Mouse (Mus musculus): ENCODE results near the gene Ccdc86.

Gene Ccdc86

GRCm38 (mm10) chr19:10949112-10949511 is at the start of gene Ccdc86:
Gene Ccdc86, minus strand, starts transcription at chr19:10949266.
- peak; percentile 94 to 98 for DNase-seq

DNA sequence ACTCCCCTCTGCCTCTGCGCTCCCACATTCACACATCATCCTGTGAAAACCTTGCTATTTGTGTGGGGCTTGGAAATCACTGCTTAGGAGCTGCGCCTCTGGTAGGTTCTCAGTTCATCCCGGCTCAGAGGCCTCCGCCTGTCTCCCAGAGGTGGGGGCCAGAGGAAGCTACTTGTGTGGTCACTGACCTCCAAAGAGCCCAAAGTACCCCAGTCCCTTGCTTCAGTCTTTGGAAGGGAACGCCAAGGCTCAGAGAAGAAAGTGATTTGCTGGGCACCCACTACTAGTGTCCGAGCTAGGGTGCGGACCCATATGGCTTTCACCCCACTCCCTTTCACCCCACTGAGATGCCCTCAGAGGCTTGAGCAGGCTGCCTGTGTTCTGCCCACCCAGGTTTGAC is 44.1 kb upstream of the Ccdc86 start, which contains the start of gene Ms4a15:
Gene Ms4a15 (minus strand): TSS at position 101 of the 400 bp plus-strand sequence.
- no peak for DNase-seq

GRCm38 (mm10) chr19:10991911-10992310 is 42.8 kb upstream of the Ccdc86 start:
- no peak for DNase-seq

DNA sequence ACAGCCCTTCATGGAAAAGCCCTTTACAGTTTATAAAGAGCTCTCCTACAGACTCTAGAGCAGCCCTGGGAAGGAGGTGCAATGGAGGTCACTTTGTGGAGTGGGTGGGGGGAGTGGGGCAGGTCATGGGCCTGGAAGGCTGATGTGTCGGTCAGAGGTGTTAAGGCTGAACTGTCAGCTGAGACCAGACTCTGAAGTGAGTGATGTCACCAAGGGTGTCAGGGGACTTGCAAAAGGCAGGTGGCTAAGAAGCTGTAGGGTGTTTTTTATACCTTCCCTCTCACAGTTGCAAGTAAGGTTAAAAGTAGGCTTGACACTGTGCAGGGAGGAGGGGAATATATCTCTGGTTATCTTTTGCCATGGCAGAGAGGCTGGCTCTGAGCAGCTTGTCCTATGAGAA is 41.7 kb upstream of the Ccdc86 start:
- DNase-seq, result no peak

DNA sequence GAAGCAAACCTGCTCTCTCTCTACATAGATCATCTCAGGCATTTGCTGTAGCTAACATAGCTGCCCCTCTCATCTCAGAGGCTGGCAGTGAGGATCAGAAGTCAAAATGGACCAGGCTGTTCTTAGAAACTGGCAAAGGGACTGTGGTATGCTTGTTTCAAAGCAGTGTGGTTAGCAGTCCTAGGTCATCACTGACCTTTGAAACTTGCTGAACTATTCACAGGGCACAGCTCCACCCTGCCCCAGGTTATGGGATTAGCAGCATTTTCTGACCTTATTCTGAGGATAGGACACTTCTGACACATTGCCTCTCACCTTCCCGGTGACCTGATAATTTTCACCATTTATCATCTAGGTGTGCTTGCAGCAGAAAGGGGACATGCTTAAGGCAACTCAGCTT is 39.5 kb upstream of the Ccdc86 start:
- no peak for DNase-seq

- no peak for DNase-seq
Measured at GRCm38 (mm10) chr19:10985889-10986288, 36.8 kb upstream of the Ccdc86 start.

DNA sequence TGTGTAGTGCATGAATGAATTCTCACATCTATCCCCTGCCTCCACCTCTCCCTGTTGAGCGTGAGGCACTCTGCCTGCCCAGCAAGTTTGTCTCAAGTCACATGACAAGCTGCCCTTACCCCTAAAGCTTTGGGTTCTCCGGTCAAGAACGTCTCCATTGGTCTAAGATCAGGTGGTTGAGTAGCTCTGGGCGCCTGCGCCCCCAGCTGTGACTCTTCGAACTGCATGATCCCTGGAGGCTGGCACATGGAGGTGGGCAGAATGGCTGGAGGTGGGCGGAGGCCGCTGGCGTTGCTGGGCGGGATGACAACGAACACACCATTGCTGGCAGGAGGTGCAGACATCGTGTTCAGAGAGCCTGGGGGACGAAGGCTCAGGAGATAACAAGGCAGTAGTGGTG is 35.5 kb upstream of the Ccdc86 start:
- no peak for DNase-seq

DNA sequence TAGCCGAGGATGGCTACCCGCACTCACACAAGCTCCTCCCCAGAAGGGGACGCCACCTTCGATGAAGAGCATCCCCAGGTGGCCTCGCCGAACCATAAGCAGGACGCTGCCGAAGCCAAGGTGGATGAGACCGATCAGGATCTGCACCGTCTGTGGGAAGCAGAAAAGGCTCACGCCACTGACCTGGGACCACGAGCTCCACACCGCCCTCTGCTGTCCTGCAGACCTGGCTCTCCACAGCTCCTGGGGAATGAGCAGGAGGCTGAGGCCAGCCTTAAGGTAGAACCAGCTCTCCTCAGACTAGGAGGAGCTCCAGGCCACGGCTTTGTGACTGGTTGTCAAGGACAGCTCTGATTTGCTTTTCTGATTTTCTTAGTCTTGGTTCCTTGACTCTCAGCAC is 34.1 kb upstream of the Ccdc86 start:
- DNase-seq, result peak; percentile 63 to 78

DNA sequence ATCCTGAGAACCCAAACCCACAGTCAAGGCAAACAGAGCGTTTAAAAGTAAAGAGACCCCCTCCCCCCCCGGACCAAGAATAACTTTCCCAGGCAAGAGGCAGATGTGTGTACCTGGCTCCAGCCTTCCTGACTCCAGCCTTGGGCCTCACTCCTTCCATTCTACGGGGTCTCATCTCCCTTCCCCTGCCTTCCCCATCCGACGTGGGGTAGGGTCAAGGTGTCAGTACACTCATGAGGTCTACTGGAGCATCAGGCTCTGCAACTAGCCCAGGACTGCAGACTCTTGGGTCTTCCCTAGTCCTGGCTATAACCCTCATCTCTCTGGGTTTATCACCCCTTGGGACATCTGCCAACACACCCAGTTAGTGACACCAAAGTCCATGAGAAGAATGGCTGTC is 31.1 kb upstream of the Ccdc86 start:
- no peak for DNase-seq

DNA sequence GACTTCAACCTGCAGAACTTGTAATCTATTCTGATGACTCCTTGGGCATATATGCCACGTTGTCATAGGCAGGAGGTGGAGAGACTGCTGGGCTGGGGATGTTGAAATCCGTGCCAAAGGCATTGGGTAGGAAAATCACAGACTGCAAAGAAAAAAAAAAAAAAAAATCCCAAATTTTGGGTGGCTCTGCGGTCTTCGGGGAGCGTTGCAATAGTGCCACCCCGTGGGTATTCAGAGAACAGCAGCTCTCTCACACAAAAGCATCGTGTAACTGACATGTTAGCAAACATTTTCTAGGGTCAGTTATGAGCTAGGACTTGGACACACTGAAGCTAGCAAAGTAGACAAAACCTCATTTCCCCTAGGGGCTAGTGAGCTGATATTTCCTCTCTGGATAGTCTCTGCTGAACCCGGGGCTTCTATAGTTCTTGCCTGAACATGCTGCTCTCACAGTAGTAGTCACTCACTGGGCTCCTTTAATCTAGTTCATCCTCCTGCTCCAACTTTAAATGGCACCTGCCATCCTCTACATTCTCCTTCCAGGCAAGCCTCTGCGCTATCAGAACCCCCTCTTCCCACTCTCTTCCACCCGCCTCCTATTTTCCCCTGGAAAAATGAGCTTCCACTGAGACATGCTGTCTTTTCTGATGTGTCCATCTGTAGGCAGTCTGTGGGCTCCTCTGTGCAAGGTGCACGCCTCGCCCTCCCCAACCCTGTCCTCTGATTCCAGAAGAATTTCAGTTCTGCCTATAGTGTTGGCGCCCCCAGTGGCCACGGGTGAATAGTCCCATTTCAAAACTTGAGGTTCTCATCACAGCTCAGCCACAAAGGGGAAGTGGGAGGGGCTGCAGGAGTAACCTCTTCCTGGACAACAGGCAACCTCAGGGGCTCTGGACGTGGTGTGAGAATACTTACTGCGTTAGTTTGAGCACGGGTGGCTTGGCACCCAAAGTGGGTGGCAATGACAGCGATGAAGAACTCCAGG is 30.4 kb upstream of the Ccdc86 start:
- DNase-seq, result peak; percentile 76 to 88

- no peak for DNase-seq
Measured at GRCm38 (mm10) chr19:10976318-10976717, 27.3 kb upstream of the Ccdc86 start.

DNA sequence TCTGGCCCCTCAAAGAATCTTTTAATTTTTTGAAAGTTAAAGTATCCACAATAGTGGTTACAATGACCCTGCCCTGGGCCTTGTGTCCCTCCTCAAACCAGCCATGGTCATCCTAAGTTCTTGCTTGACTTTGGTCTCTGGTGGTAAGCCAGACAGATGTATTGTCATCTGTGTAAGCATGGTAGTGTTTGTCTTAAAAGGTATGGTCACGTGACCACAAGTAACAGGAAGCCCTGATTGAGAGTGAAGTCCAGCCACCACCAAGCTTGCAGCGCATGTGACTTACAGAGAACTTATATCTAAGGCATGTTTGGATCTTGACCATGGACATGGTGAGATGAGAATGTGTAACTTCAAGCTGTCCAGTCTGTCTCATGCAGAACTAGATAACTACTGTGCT is 26.1 kb upstream of the Ccdc86 start:
- DNase-seq, result no peak

DNA sequence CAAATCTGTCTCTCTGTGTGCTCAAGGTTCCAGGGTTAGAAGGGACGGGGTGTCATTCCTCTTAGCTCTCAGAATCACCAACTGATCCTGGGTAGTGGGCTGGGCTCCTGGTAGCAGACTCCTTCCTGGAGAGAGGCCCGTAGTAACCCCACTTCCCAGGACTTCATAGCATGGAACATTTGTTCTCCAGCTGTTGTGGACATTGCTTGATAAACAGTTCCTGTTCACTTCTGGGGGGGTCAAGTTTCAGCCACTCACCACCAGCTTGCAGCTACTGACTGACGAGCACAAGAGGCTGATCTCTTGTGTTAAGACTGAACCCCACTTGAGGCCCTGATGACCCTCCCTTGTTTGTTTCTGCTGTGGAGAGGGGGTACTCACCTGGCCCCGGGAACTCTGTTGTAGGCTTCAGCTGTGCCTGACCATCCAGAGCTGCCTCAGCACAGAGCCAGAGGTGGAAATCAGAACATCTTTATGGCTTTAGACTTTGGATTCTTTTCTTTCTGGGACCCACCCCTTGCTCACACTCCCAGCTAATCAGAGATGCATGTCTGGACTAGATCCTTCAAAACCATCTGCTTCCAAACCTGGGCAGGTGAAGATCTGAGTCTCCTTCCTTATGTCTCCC is 25.3 kb upstream of the Ccdc86 start, which contains the start of gene Ms4a10:
Gene Ms4a10 (minus strand): TSS at position 433 of the 628 bp plus-strand sequence.
- no peak for DNase-seq

DNA sequence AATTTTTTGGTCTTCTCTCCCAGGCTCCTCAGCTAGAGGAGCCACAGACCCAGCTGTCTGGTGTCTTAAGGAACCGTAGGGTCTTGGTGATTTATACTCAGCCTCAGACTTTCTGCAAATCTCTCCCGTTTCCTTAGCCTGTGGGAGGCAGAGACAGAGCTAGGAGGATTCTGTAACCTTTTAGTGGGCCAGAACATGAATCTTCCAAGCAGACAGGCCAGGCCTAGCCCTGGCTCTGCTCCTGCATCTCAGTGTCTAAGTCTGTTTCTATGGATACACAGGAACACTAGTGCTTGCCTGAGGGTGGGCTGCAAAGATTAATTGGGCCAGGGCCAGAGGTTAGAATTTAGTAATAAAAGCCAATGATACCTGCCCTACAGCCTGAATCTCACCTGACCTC is 24.1 kb upstream of the Ccdc86 start:
- DNase-seq, result no peak

GRCm38 (mm10) chr19:10972660-10973059 is 23.6 kb upstream of the Ccdc86 start:
- no peak for DNase-seq

DNA sequence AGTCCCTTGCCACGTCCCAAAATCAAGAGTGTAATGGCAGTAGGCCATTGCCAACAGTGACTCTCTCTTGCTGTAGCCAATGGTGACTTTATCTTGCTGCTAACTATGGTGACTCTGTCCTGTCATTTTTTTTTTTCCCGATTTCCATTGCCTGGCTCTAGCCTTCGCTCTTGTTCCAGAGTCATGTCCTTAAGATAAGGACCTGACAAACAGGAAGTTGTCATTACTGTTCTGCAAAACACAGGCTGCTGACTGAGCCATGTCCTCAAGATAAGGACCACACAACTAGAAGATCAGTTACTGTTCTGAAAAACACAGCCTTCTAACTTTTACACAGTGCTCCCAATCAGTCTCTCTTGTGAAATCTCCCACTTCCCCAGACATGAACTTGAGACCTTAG is 21.4 kb upstream of the Ccdc86 start:
- no peak for DNase-seq

- DNase-seq, result no peak
Measured at GRCm38 (mm10) chr19:10968578-10968977, 19.5 kb upstream of the Ccdc86 start.

GRCm38 (mm10) chr19:10965721-10966120 is 16.7 kb upstream of the Ccdc86 start:
- no peak for DNase-seq

DNA sequence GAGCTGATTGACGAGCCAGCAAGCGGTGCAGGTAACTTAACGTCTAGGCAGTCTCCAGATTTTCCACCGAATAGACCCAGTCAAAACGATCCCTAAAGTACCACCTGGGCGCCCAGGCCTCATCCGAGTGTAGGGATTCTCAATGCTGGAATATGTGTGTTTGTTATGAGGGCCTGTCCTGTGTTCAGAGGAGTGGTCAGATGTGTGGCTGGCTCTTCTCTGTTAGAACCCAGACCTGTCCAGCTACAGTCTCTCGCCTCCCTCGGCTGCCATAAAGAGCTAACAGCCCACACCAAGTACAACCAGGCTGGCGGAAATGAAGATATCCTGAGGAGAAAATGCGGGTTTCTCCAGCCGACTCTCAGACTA is 10.9 kb upstream of the Ccdc86 start:
- DNase-seq, result no peak

DNA sequence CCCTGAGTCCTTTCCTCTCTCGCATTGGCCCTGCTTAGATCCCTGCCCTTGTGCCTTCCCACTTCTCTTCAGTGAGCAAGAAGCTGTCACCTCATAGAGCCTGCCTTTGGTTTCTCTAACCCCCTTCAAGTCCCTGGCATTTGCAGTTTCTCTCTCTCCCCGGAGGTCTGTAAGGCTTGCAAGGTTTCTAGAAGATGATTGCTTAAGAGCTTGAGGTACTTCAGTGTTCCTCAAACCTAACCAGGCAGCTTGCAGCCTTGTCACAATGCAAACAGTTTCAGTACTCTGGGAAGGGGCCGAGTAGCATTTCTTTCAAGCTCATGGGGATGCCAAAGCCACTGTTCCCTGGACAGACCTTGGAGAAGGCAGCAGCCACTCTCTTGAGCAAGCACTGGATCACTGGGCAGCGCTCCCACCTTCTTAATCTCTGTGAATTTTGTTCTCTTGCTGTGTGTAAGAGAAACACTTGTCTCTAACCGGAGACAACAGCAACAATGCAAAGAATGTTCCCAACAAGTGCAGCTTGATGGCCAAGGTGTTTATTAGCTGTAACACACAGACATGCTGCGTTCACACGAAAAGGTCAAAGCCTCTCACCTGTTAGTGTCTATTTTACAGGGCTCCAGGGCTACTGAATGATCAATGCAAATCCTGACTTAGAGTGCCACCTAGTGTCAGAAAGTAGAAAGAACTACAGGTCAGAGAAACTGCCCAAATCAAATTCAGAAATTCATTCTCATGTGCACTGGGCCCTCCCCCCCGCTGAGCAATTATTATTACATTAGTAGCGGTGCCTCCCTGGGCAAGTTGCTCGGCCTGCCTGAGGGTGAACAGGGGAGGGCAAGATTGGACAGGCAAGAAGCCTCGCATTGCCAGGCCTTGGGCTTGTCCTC is 10.3 kb upstream of the Ccdc86 start:
- DNase-seq, result peak; percentile 46 to 68

DNA sequence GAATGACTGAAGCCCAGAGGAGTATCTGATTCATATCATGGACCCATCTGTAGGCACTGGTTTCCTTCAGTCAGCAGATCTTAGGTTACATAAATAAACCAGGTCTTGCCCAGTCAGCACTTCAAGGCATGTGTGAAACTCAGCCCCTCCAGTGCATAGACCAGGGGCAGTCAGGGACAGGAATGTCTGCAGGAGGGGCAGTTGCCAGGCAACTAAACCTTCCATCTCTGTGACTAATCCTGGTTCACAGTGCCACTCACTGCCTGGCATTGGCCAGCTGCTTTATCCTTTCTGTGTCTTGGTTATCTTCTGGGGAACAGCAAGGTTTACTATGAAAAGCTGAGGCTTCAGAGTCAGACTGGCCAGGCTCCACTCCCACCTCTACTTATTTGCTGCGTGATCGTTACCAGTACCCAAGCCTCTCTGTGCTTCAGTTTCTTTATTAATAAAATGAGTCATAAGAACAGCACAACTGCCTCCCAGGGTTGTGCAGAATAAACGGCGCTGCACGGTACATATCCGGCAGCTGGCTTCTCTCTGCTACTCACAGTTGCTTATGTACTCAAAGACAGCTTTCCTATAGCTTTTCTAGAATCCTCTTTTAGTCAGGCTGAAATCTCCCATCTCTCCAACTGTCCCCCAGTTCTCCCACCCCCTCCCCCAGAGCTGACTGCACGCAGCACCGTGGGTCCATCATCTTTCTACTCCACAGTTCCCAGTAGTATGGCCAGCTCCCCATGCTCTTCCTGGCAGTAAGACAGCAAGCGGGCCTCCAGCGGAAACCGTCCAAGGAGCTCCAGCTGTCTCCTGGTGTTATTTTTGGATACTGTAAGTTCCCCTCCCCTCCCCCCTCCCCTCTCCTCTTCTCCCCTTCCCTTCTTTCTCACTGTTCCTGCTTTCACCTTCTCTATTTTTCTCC is 3.2 kb upstream of the Ccdc86 start:
- DNase-seq, result peak in 1 of 2 experiments; percentile 16

GRCm38 (mm10) chr19:10949558-10949957 is 492 bp upstream of the Ccdc86 start:
- no peak for DNase-seq

All from cerebellum, postnatal 25 days (tissue).